Mouse (Mus musculus): ENCODE measurements around the gene Bcl7c. TPM values are rescaled to one million over a fixed set of nuclear protein-coding genes. Genes with fewer than 3 reads are reported as not detected.
A peak's percentile ranks its signal among the peaks of the same experiment; 100 is the strongest.
"Not testable (repeated sequence)": the region's sequence is repeated elsewhere in the genome, so short reads cannot be mapped to it uniquely, and the experiment has no call there.

The Bcl7c gene
- polyA plus RNA-seq, 1 experiment from 2014 or later: 55.5 TPM

DNA sequence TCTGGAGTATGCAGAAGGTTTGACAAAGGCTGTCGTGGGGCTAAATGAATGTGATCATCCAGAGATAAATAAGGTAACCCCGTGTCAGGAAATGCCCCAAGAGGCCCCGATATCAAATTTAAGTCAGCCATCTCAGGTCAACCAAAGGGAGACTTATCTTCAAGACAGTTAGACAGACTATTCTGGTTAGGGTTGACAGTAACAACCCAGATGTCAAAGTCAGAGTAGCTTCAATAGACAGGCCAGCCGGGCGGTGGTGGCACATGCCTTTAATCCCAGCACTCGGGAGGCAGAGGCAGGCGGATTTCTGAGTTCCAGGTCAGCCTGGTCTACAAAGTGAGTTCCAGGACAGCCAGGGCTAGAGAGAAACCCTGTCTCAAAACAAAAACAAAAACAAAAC lies 15.0 kb downstream of the Bcl7c start:
- H3K4me1 ChIP-seq (ENCODE audit: control insufficient read depth, insufficient read depth, low read length); DNase-seq (ENCODE audit: low spot score); ATAC-seq (ENCODE audit: insufficient read depth, low FRiP score, low TSS enrichment); H3K27me3 ChIP-seq (ENCODE audit: control insufficient read depth, insufficient read depth, low read length); H3K4me3 ChIP-seq (ENCODE audit: low read depth, low read length); H3K4me2 ChIP-seq (ENCODE audit: low read depth); H3K9ac ChIP-seq (ENCODE audit: low read length); H3K36me3 ChIP-seq (ENCODE audit: control insufficient read depth, insufficient read depth, low read length); H3K27ac ChIP-seq (ENCODE audit: low read depth, low read length); H3K9me3 ChIP-seq (ENCODE audit: control insufficient read depth, low read length): not testable (repeated sequence)
- WGBS: 89% methylated on average over 7 of the region's 7 CpGs

DNA sequence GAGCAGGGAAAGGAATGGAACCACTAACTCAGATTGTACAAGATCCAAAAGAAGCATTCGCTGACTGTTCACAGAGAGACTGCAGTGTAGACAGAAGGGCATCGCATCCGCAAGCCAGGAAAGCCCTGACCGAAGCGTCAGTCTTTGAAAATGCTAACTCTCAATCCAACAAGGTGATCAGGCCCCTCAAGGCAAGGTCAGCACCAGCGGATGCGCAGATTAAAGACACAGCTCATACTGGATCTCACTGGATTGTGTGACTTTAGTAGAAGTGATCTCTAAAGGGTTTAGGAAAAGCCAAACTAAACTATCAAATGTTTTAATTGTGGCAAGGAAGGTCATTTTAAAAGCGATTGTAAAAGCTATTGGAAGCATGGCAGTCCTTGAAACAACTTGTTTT lies 15.4 kb downstream of the Bcl7c start:
- no peak overlapping the region for H3K4me3 ChIP-seq (ENCODE audit: low read depth, low read length)
- no peaks in the 10 kb centered on the region; the same call in 1 of the 2 replicates for H3K36me3 ChIP-seq (ENCODE audit: control insufficient read depth, insufficient read depth, low read length)
- 92% methylated on average over 8 of the region's 8 CpGs for WGBS
- H3K27me3 ChIP-seq (ENCODE audit: control insufficient read depth, insufficient read depth, low read length): no peaks in the 10 kb centered on the region
- no peak for ATAC-seq (ENCODE audit: insufficient read depth, low FRiP score, low TSS enrichment)
- no peak overlapping the region for H3K27ac ChIP-seq (ENCODE audit: low read depth, low read length)
- DNase-seq (ENCODE audit: low spot score): no peak
- H3K4me2 ChIP-seq (ENCODE audit: low read depth): no peak overlapping the region
- no peaks in the 10 kb centered on the region for H3K9me3 ChIP-seq (ENCODE audit: control insufficient read depth, low read length)
- no peak overlapping the region for H3K9ac ChIP-seq (ENCODE audit: low read length)
- peaks cover 7% of the 10 kb centered on the region for H3K4me1 ChIP-seq (ENCODE audit: control insufficient read depth, insufficient read depth, low read length)

DNA sequence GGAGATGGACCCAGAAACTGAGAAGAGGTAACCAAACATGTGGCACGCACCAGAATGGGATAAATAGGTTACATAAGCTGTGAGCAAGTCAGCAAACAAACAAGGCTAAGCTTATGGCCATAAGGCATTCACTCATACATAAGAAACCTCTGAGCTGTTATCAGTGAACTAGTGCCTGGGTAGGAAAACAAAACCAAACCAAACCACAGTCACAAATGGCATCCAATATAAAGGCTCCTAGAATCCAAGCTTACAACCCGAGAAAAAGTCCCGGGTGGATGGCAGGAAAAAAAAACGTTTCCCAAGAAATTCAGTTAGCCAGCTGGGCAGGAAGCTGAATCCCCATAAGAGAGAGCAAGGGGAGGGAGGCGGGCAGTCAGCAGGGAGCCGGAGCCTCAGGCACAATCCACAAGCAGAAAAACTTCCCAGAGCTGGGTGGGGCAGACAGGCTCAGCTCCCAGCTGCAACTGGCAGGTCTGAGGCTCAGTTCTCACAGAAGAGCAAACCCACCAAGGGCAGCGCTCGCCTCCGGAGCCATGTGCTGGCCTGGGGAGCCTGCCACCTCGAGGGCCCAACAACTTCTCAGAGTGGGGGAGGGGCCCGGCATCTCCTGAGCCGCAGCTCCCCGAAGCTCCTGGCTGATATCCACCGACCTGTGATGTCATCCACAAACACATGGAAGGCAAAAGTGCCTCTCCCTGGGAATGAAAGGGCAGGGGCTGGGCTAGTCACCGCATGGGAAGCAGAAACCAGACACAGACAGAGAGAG lies 17.3 kb downstream of the Bcl7c start:
- ATAC-seq (ENCODE audit: insufficient read depth, low FRiP score, low TSS enrichment) (no peak), DNase-seq (ENCODE audit: low spot score) (peak; percentile 59)
- Histone ChIP-seq H3K4me2 (ENCODE audit: low read depth) (peak overlapping the region; percentile 33), H3K9ac (ENCODE audit: low read length) (peak overlapping the region; percentile 44), H3K27ac (ENCODE audit: low read depth, low read length) (peak overlapping the region; percentile 60; the same call in 1 of the 2 replicates), H3K4me1 (ENCODE audit: control insufficient read depth, insufficient read depth, low read length) (peaks cover 7% of the 10 kb centered on the region), H3K9me3 (ENCODE audit: control insufficient read depth, low read length) (no peaks in the 10 kb centered on the region), H3K36me3 (ENCODE audit: control insufficient read depth, insufficient read depth, low read length) (no peaks in the 10 kb centered on the region; the same call in 1 of the 2 replicates), H3K27me3 (ENCODE audit: control insufficient read depth, insufficient read depth, low read length) (no peaks in the 10 kb centered on the region), H3K4me3 (ENCODE audit: low read depth, low read length) (no peak overlapping the region)
- 5% methylated on average over 15 of the region's 15 CpGs for WGBS

DNA sequence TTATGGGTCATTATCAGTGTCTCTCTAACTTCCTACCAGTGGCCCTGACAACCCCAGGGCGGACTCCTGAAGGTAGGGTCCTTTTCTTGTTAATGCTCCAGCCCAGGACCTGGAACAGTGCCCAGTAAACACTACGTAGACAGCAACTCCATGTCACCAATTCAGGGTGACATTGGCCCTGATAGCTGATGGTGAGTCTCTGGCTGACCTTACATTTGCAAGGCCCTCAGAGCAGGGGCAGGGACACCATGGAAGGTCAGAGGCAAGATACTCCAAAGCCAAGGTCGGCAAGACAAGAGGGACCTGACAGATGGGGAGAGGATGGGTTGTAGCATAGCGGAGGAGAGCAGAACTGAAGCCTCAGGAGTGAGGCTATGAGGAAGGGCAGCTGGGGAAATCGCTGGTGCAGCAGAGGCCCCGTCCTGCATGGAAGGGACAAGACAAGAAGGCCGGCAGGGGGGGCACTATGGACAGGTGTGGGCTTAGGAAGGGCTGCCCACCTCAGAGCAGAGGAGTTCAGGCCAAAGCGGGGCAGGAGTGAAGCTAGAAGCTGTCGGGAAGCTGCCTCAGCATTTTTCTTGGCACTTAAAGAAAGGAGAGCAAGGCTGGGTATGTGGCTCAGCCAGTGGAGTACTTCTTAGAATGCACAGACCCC lies 19.0 kb downstream of the Bcl7c start:
- 68% methylated on average over 9 of the region's 9 CpGs for WGBS
- ATAC-seq (ENCODE audit: insufficient read depth, low FRiP score, low TSS enrichment) (no peak), DNase-seq (ENCODE audit: low spot score) (no peak)
- Histone ChIP-seq H3K9ac (ENCODE audit: low read length) (no peak overlapping the region), H3K9me3 (ENCODE audit: control insufficient read depth, low read length) (no peaks in the 10 kb centered on the region), H3K4me2 (ENCODE audit: low read depth) (no peak overlapping the region), H3K27me3 (ENCODE audit: control insufficient read depth, insufficient read depth, low read length) (no peaks in the 10 kb centered on the region), H3K27ac (ENCODE audit: low read depth, low read length) (no peak overlapping the region), H3K4me1 (ENCODE audit: control insufficient read depth, insufficient read depth, low read length) (peaks cover 7% of the 10 kb centered on the region), H3K36me3 (ENCODE audit: control insufficient read depth, insufficient read depth, low read length) (no peaks in the 10 kb centered on the region; the same call in 1 of the 2 replicates), H3K4me3 (ENCODE audit: low read depth, low read length) (no peak overlapping the region)

DNA sequence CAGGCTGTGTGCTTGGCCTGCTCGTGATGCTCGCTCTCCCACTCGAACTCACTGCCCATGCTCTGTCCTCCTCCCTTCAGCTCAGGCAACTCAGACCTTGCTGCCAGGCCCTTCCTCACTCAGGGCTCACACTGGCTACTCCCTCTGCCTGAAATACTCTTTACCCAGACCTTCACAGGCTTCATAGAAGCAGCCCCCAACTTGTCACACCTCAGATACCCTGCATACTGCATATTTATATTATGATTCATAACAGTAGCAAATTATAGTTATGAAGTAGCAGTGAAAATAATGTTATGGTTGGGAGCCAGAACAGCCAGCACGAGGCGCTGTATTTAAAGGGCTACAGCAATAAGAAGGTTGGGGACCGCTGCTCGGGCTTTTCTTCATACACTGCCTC lies 19.8 kb downstream of the Bcl7c start:
- ATAC-seq (ENCODE audit: insufficient read depth, low FRiP score, low TSS enrichment) (no peak), DNase-seq (ENCODE audit: low spot score) (no peak)
- H3K27me3 ChIP-seq (ENCODE audit: control insufficient read depth, insufficient read depth, low read length): no peaks in the 10 kb centered on the region
- H3K9ac ChIP-seq (ENCODE audit: low read length): no peak overlapping the region
- H3K36me3 ChIP-seq (ENCODE audit: control insufficient read depth, insufficient read depth, low read length): no peaks in the 10 kb centered on the region; the same call in 1 of the 2 replicates
- H3K9me3 ChIP-seq (ENCODE audit: control insufficient read depth, low read length): no peaks in the 10 kb centered on the region
- WGBS: 87% methylated on average over 7 of the region's 7 CpGs
- H3K4me2 ChIP-seq (ENCODE audit: low read depth): no peak overlapping the region
- H3K4me3 ChIP-seq (ENCODE audit: low read depth, low read length): no peak overlapping the region
- peaks cover 7% of the 10 kb centered on the region for H3K4me1 ChIP-seq (ENCODE audit: control insufficient read depth, insufficient read depth, low read length)
- no peak overlapping the region for H3K27ac ChIP-seq (ENCODE audit: low read depth, low read length)

DNA sequence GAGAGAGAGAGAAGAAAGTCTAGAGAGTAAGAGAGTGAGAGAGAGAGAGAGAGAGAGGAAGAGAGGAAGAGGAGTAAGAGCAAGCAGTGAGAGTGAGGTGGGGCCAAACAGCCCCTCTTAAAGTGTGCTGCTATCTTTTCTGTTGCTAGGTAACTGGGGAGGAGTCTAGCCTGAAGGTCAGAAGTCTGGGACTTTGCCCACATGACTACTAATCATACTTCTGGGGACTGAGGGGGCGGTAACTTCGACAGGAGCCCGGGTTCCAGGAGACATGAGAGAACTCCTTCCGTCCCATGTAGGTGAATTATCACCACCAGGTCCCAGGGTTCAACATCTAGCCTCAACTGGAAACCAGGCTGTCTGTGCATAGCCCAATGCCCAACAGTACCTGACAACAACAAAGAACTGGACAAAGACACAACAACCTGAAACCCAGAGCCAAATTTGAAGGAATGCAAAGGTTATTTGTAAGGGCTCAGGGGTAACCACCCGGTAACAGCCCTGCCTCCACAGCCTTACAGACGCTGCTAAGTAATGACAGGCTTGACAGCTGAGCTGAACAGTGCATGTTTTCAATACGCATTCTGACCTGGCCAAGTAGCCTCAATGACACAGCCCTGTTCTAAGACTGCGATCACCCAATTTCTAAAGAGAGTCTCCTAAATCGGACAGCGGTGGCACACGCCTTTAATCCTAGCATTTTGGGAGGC lies 21.8 kb downstream of the Bcl7c start:
- H3K9me3 ChIP-seq (ENCODE audit: control insufficient read depth, low read length): no peaks in the 10 kb centered on the region
- H3K4me1 ChIP-seq (ENCODE audit: control insufficient read depth, insufficient read depth, low read length): peaks cover 7% of the 10 kb centered on the region
- no peaks in the 10 kb centered on the region for H3K27me3 ChIP-seq (ENCODE audit: control insufficient read depth, insufficient read depth, low read length)
- H3K9ac ChIP-seq (ENCODE audit: low read length): no peak overlapping the region
- H3K4me2 ChIP-seq (ENCODE audit: low read depth): no peak overlapping the region
- no peak overlapping the region for H3K27ac ChIP-seq (ENCODE audit: low read depth, low read length)
- no peak for ATAC-seq (ENCODE audit: insufficient read depth, low FRiP score, low TSS enrichment)
- 74% methylated on average over 11 of the region's 11 CpGs for WGBS
- H3K4me3 ChIP-seq (ENCODE audit: low read depth, low read length): no peak overlapping the region
- H3K36me3 ChIP-seq (ENCODE audit: control insufficient read depth, insufficient read depth, low read length): no peaks in the 10 kb centered on the region
- no peak for DNase-seq (ENCODE audit: low spot score)

DNA sequence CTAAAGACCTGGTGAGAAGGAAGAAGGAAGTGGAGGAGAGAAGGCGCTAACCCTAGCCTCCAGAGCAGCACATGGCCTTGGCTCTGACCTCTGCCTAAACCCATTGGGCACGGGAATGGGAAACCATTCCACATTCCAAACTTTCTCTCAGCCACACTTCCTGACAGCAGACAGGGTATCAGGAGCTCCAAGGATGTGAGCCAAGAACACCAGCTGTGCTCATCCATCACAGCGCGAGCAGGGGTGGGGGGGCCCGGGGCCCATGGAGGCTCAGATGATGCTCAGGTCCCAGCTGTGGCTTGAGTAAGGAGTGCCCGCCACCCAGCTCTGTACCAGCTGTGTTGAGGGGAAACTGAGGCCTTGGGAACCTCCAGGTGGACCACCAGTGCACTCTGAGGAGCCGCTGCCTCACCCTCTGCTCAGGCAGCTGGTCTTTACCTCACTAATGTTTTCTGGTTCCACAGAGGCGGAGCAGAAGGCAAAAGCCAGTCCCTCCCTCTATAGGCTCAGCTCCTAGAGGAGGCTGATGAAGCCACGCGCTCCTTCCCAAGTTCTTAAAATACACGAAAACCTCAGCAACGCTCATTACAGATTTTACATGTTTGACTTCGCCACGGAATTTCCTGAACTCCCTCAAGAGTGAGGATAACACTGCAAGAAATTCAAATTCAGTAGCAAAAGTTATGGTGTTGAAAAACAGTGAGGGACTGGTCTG lies 23.3 kb downstream of the Bcl7c start:
- no peak for ATAC-seq (ENCODE audit: insufficient read depth, low FRiP score, low TSS enrichment)
- H3K27ac ChIP-seq (ENCODE audit: low read depth, low read length): no peak overlapping the region
- H3K4me1 ChIP-seq (ENCODE audit: control insufficient read depth, insufficient read depth, low read length): no peaks in the 10 kb centered on the region; the same call in 1 of the 2 replicates
- no peak overlapping the region for H3K4me2 ChIP-seq (ENCODE audit: low read depth)
- H3K36me3 ChIP-seq (ENCODE audit: control insufficient read depth, insufficient read depth, low read length): no peaks in the 10 kb centered on the region
- no peak overlapping the region for H3K4me3 ChIP-seq (ENCODE audit: low read depth, low read length)
- H3K27me3 ChIP-seq (ENCODE audit: control insufficient read depth, insufficient read depth, low read length): no peaks in the 10 kb centered on the region
- no peaks in the 10 kb centered on the region for H3K9me3 ChIP-seq (ENCODE audit: control insufficient read depth, low read length)
- no peak overlapping the region for H3K9ac ChIP-seq (ENCODE audit: low read length)
- no peak for DNase-seq (ENCODE audit: low spot score)
- WGBS: 70% methylated on average over 14 of the region's 14 CpGs

DNA sequence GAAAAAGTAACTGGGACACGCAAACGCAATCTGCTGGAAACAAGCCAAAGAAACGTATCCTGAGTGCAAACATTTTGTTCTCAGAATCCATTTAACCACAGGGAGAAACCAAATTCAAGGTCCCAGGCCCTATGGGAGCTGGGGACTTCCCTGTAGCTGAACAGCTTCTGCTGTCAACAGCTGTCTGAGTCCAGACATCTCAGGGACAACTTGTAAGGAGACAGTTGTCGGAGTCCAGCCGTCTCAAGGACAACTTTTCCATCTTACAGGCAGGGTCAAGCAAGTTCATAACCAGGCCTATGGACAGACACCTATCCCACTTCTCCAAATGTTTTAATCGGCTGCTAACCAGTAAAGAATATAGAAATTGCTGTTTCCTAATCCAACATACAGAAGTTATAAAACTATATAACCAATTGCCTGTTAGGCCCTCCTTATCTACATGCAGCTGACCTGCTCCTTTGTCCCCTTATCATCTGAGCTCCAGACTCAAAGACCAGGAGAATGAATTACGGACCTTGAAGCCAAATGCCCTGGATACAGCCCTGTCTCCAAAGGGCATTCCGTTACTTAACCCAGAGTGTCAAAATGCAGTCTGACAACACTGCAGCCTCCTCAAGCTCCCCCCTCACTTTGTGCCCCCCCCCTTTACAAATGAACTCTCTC lies 26.7 kb downstream of the Bcl7c start:
- H3K36me3 ChIP-seq (ENCODE audit: control insufficient read depth, insufficient read depth, low read length): no peaks in the 10 kb centered on the region
- H3K4me3 ChIP-seq (ENCODE audit: low read depth, low read length): no peak overlapping the region
- 91% methylated on average over 8 of the region's 8 CpGs for WGBS
- H3K9me3 ChIP-seq (ENCODE audit: control insufficient read depth, low read length): no peaks in the 10 kb centered on the region
- no peak overlapping the region for H3K4me2 ChIP-seq (ENCODE audit: low read depth)
- no peaks in the 10 kb centered on the region; the same call in 1 of the 2 replicates for H3K4me1 ChIP-seq (ENCODE audit: control insufficient read depth, insufficient read depth, low read length)
- no peak for ATAC-seq (ENCODE audit: insufficient read depth, low FRiP score, low TSS enrichment)
- no peak overlapping the region for H3K9ac ChIP-seq (ENCODE audit: low read length)
- H3K27ac ChIP-seq (ENCODE audit: low read depth, low read length): no peak overlapping the region
- no peak for DNase-seq (ENCODE audit: low spot score)
- H3K27me3 ChIP-seq (ENCODE audit: control insufficient read depth, insufficient read depth, low read length): no peaks in the 10 kb centered on the region
